Mouse (Mus musculus): ENCODE results near the gene Clec12a. TPM values are rescaled to one million over a fixed set of nuclear protein-coding genes. Genes with fewer than 3 reads are reported as not detected.
"Not testable (repeated sequence)": the region's sequence is repeated elsewhere in the genome, so short reads cannot be mapped to it uniquely, and the experiment has no call there.

The Clec12a gene
- 2.5 and 2.7 TPM in 2 replicates for polyA plus RNA-seq (2015; fragmentation: Nextera tagmentation; extraction: Ambion mirVana)

GRCm38 (mm10) chr6:129342391-129342790 lies at the start of gene Clec12a:
Gene Clec12a (plus strand): TSS chr6:129342691.
- 77% methylated on average over 4 of the region's 4 CpGs for WGBS
- not testable (repeated sequence) for ATAC-seq (ENCODE audit: insufficient number of reproducible peaks, low FRiP score, low TSS enrichment, low read depth); H3K9ac ChIP-seq; H3K4me3 ChIP-seq (replicated peaks); H3K4me2 ChIP-seq (replicated peaks); H3K36me3 ChIP-seq; H3K9me3 ChIP-seq (replicated peaks); H3K27ac ChIP-seq (replicated peaks); H3K4me1 ChIP-seq; H3K27me3 ChIP-seq

- ATAC-seq (ENCODE audit: insufficient number of reproducible peaks, low FRiP score, low TSS enrichment, low read depth) = no peak
- Histone ChIP-seq H3K4me1 (no peaks in the 10 kb centered on the region), H3K36me3 (no peaks in the 10 kb centered on the region), H3K4me2 (replicated peaks) (no peak overlapping the region), H3K4me3 (replicated peaks) (no peak overlapping the region), H3K9me3 (replicated peaks) (no peaks in the 10 kb centered on the region), H3K27me3 (no peaks in the 10 kb centered on the region), H3K27ac (replicated peaks) (no peak overlapping the region), H3K9ac (no peak overlapping the region)
- WGBS = 56% methylated on average over 1 of the region's 1 CpGs
These were observed 38.3 kb upstream of the Clec12a start for GRCm38 (mm10) chr6:129304180-129304579.

GRCm38 (mm10) chr6:129312499-129312898 lies 30.0 kb upstream of the Clec12a start:
- no peak overlapping the region for H3K27ac ChIP-seq (replicated peaks)
- no peak overlapping the region for H3K4me3 ChIP-seq (replicated peaks)
- no peaks in the 10 kb centered on the region for H3K36me3 ChIP-seq
- 65% methylated on average over 3 of the region's 3 CpGs for WGBS
- H3K4me1 ChIP-seq = no peaks in the 10 kb centered on the region
- H3K9me3 ChIP-seq (replicated peaks) = no peaks in the 10 kb centered on the region
- no peak for ATAC-seq (ENCODE audit: insufficient number of reproducible peaks, low FRiP score, low TSS enrichment, low read depth)
- no peak overlapping the region for H3K4me2 ChIP-seq (replicated peaks)
- no peak overlapping the region for H3K9ac ChIP-seq
- no peaks in the 10 kb centered on the region for H3K27me3 ChIP-seq

GRCm38 (mm10) chr6:129314655-129315168 lies 27.8 kb upstream of the Clec12a start:
- Histone ChIP-seq H3K4me2 (replicated peaks) (no peak overlapping the region), H3K36me3 (no peaks in the 10 kb centered on the region), H3K27me3 (no peaks in the 10 kb centered on the region), H3K4me3 (replicated peaks) (no peak overlapping the region), H3K9me3 (replicated peaks) (no peaks in the 10 kb centered on the region), H3K4me1 (no peaks in the 10 kb centered on the region), H3K27ac (replicated peaks) (no peak overlapping the region), H3K9ac (no peak overlapping the region)
- no peak for ATAC-seq (ENCODE audit: insufficient number of reproducible peaks, low FRiP score, low TSS enrichment, low read depth)
- WGBS = 82% methylated on average over 3 of the region's 3 CpGs

GRCm38 (mm10) chr6:129315698-129316097 lies 26.8 kb upstream of the Clec12a start:
- WGBS = 74% methylated on average over 1 of the region's 1 CpGs
- H3K36me3 ChIP-seq = no peaks in the 10 kb centered on the region
- ATAC-seq (ENCODE audit: insufficient number of reproducible peaks, low FRiP score, low TSS enrichment, low read depth) = no peak
- no peaks in the 10 kb centered on the region for H3K4me1 ChIP-seq
- H3K27ac ChIP-seq (replicated peaks) = no peak overlapping the region
- H3K4me3 ChIP-seq (replicated peaks) = no peak overlapping the region
- no peaks in the 10 kb centered on the region for H3K9me3 ChIP-seq (replicated peaks)
- H3K27me3 ChIP-seq = no peaks in the 10 kb centered on the region
- no peak overlapping the region for H3K9ac ChIP-seq
- no peak overlapping the region for H3K4me2 ChIP-seq (replicated peaks)

- no peak for ATAC-seq (ENCODE audit: insufficient number of reproducible peaks, low FRiP score, low TSS enrichment, low read depth)
- Histone ChIP-seq H3K36me3 (no peaks in the 10 kb centered on the region), H3K4me1 (no peaks in the 10 kb centered on the region), H3K27me3 (no peaks in the 10 kb centered on the region), H3K4me2 (replicated peaks) (no peak overlapping the region), H3K9ac (no peak overlapping the region), H3K4me3 (replicated peaks) (no peak overlapping the region), H3K9me3 (replicated peaks) (no peaks in the 10 kb centered on the region), H3K27ac (replicated peaks) (no peak overlapping the region)
- 76% methylated on average over 2 of the region's 2 CpGs for WGBS
These were observed 26.0 kb upstream of the Clec12a start for GRCm38 (mm10) chr6:129316463-129316862.

- Histone ChIP-seq H3K9ac (no peak overlapping the region), H3K4me1 (no peaks in the 10 kb centered on the region), H3K9me3 (replicated peaks) (no peaks in the 10 kb centered on the region), H3K4me2 (replicated peaks) (no peak overlapping the region), H3K4me3 (replicated peaks) (no peak overlapping the region), H3K36me3 (no peaks in the 10 kb centered on the region), H3K27ac (replicated peaks) (no peak overlapping the region), H3K27me3 (no peaks in the 10 kb centered on the region)
- no peak for ATAC-seq (ENCODE audit: insufficient number of reproducible peaks, low FRiP score, low TSS enrichment, low read depth)
- 55% methylated on average over 1 of the region's 1 CpGs for WGBS
These were observed 24.1 kb upstream of the Clec12a start for GRCm38 (mm10) chr6:129318395-129318794.

GRCm38 (mm10) chr6:129319331-129319730 lies 23.2 kb upstream of the Clec12a start:
- Histone ChIP-seq H3K4me3 (replicated peaks) (no peak overlapping the region), H3K4me1 (no peaks in the 10 kb centered on the region), H3K9ac (no peak overlapping the region), H3K9me3 (replicated peaks) (no peaks in the 10 kb centered on the region), H3K27me3 (no peaks in the 10 kb centered on the region), H3K4me2 (replicated peaks) (no peak overlapping the region), H3K27ac (replicated peaks) (no peak overlapping the region), H3K36me3 (no peaks in the 10 kb centered on the region)
- WGBS = 73% methylated on average over 4 of the region's 4 CpGs
- ATAC-seq (ENCODE audit: insufficient number of reproducible peaks, low FRiP score, low TSS enrichment, low read depth) = no peak

GRCm38 (mm10) chr6:129326016-129326415 lies 16.5 kb upstream of the Clec12a start:
- Histone ChIP-seq H3K27me3 (no peaks in the 10 kb centered on the region), H3K9ac (no peak overlapping the region), H3K4me3 (replicated peaks) (no peak overlapping the region), H3K27ac (replicated peaks) (no peak overlapping the region), H3K4me2 (replicated peaks) (no peak overlapping the region), H3K36me3 (no peaks in the 10 kb centered on the region), H3K9me3 (replicated peaks) (no peaks in the 10 kb centered on the region), H3K4me1 (no peaks in the 10 kb centered on the region)
- WGBS = 62% methylated on average over 1 of the region's 1 CpGs
- no peak for ATAC-seq (ENCODE audit: insufficient number of reproducible peaks, low FRiP score, low TSS enrichment, low read depth)

GRCm38 (mm10) chr6:129326568-129327150 lies 15.8 kb upstream of the Clec12a start:
- Histone ChIP-seq H3K9me3 (replicated peaks) (no peaks in the 10 kb centered on the region), H3K27ac (replicated peaks) (no peak overlapping the region), H3K9ac (no peak overlapping the region), H3K36me3 (no peaks in the 10 kb centered on the region), H3K4me3 (replicated peaks) (no peak overlapping the region), H3K4me2 (replicated peaks) (no peak overlapping the region), H3K27me3 (no peaks in the 10 kb centered on the region), H3K4me1 (no peaks in the 10 kb centered on the region)
- WGBS = 59% methylated on average over 13 of the region's 13 CpGs
- ATAC-seq (ENCODE audit: insufficient number of reproducible peaks, low FRiP score, low TSS enrichment, low read depth) = no peak

GRCm38 (mm10) chr6:129331610-129332009 lies 10.9 kb upstream of the Clec12a start, which contains the start of gene 4922502D21Rik:
Gene 4922502D21Rik (minus strand): TSS chr6:129331796.
- Histone ChIP-seq H3K36me3 (no peaks in the 10 kb centered on the region), H3K9me3 (replicated peaks) (no peaks in the 10 kb centered on the region), H3K4me2 (replicated peaks) (no peak within 1 kb of the TSS), H3K9ac (no peak within 1 kb of the TSS), H3K4me3 (replicated peaks) (no peak within 1 kb of the TSS), H3K4me1 (no peaks in the 10 kb centered on the region), H3K27me3 (no peaks in the 10 kb centered on the region), H3K27ac (replicated peaks) (no peak within 1 kb of the TSS)
- WGBS = 56% methylated on average over 11 of the region's 11 CpGs
- no peak for ATAC-seq (ENCODE audit: insufficient number of reproducible peaks, low FRiP score, low TSS enrichment, low read depth)

GRCm38 (mm10) chr6:129333674-129334078 lies 8.8 kb upstream of the Clec12a start:
- Histone ChIP-seq H3K27ac (replicated peaks) (no peak overlapping the region), H3K4me2 (replicated peaks) (no peak overlapping the region), H3K9ac (no peak overlapping the region), H3K27me3 (no peaks in the 10 kb centered on the region), H3K9me3 (replicated peaks) (no peaks in the 10 kb centered on the region), H3K4me3 (replicated peaks) (no peak overlapping the region), H3K36me3 (no peaks in the 10 kb centered on the region), H3K4me1 (no peaks in the 10 kb centered on the region)
- 29% methylated on average over 11 of the region's 11 CpGs for WGBS
- ATAC-seq (ENCODE audit: insufficient number of reproducible peaks, low FRiP score, low TSS enrichment, low read depth) = no peak
